Mouse (Mus musculus) kidney, postnatal 36 days (tissue): ENCODE data around the gene Dspp.
A peak's percentile ranks its signal among the peaks of the same experiment; 100 is the strongest.

Source experiments
- DNase-seq, 2 experiments: peaks; one replicate each; pipeline ENCODE4 v3.0.0; 2021 to 2022; ENCODE audit warnings: mixed read lengths in 2 of 2

The Dspp gene

DNA sequence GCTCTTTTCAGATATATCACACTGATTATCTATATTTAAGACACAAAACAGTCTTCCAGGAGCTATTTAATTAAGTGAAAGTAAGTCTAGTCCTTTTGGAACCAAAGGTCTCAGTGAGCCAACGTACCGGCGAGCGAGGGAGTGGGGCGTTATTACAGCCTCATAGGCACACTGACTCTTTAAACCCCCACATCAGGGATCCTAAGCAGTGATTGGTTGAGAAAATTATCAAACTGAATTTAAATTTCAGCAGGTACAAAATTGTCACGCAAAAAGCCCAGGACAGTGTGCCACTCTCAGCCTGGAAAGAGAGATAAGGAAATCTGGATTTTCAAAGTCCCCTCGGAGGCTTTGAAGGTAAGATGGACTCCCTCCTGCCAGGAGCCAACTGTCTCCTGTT, at the start of gene Dspp:
Dspp (plus strand) TSS at position 301 of the 400 bp plus-strand sequence.
- DNase-seq, result no peak

DNA sequence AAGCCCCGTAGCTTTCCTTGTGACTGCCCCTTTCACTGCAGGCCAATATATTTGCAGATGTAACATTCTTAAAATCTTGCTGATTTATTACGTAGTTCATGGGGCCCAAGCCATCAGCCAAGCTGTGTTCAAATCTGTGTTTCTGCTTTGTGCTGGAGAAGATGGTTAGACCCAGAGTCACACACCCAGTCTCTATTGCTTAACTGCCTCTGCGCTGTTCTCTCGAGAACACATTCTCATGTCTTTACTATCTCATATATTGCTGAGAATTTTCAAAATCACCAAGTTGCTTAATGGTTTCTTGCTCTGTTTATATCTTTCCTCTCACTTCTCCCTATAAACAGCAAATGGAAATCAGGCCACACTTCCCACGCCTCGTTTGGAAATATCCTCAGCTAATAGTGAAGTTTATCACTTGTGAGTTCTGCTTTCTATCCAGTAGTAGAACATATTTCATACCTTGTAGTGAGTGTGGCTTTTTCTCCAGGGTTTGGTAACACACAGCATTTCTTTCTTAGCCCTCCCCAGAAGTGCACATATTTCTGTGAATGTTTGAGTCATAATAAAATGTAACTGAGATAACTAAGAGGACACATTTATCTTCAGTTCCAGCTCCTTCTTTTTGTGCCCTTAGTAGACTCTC, 46.4 kb upstream of the Dspp start:
- DNase-seq, result no peak

DNA sequence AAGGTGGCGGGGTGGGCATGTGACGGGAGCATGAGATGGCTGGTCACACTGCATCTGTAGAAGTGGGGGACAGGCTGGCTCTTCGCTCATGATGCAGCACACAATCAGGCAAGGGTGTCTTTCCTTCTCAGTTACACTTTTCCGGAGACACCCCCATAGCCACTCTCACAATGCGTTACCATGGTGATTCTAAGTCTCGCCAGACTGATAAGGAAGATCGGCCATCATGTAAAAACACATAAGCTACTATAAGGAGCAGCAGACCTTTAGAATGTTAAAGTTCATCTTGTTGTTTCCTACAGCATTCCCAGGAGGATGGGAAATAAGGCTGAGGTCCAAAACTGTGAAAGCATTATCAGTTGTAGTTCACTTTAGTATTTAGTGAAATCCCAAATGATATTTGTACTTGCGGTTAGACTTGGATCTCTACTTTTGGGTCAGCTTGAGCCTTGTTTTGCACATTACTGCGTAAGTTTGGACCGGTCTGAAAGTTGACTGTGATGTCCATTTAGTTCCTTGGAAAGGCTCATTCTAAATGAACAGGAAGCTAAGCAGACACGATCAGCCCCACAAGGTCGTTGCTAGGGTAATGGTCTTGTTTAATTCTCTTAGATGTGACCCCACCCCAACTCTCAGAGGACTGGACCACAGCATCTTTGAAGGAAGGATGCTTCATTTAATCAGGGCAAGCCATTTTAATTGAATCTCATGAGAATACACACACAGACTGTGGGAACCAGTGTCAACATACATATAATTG, 43.8 kb upstream of the Dspp start:
- DNase-seq, result no peak

DNA sequence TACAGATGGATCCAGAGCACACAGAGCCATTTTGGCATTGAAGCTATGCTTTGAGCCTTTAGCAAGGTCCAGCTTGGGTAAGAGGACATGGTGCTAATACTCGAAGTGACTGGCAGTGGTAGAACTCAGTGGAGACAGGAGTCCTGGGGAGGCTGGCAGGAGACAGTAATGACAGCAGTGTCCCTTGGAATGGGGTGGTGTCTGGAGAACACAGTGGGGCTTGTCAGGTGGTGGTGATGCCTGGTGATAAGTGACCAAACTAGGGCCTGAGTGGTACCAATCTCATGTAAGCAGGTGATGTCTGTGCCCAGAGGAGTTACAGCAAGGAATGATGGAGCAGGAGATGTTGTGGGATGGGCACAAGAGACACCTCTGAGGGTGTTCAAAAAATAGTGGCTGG, 43.2 kb upstream of the Dspp start:
- no peak for DNase-seq

DNA sequence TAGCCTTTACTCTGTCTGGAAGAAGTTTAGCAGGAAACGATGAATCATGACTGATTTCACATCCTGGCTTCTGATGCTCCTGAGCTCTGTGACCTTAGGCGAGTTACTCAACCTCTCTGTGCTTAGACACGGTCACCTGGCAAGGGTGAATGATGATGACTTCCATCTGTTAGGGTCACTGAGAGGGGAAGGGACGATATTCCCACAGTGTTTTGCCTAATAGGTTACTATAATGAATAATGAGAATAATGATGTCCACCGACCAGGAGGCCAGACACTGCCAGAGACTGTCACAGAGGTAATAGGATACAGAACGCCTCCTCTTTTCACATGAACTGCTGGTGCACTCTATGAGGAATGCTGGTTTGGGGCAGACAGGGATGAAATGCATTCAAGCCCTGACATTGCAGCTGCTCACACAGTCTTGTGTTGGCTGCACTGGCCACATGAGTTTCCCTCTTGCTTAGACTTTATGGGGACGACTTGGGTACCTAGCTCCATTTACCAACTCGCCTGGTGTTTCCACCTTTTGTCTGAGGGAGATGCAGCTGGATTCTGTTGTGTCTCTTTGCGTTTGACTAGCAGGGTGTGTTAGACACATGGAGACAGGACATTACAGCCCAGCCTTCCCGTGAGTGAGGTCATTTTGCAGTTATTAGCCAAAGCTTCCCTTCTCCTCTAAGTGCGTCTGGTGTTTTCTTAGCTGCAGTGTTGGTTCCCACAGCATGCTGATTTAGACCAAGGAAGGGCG, 42.1 kb upstream of the Dspp start:
- no peak for DNase-seq

DNA sequence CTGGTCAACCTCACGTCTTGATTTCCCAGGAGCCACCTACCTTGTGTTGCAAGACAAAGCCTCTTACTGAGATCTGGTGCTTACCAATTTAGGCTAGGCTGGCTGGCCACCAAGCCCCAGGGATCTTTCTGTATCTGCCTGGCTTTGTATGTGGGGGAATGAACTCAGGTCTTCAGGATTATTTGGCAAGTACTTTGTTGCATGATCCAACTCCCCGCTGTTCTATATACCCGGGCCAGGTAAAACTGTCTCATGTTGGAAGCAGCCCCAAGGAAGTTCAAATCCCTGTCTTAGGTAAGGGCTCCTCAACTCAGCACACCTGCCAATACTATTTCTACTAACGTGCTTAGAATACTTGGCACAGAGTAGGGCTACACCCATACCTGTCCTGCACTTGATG, 39.6 kb upstream of the Dspp start:
- DNase-seq, result no peak

DNA sequence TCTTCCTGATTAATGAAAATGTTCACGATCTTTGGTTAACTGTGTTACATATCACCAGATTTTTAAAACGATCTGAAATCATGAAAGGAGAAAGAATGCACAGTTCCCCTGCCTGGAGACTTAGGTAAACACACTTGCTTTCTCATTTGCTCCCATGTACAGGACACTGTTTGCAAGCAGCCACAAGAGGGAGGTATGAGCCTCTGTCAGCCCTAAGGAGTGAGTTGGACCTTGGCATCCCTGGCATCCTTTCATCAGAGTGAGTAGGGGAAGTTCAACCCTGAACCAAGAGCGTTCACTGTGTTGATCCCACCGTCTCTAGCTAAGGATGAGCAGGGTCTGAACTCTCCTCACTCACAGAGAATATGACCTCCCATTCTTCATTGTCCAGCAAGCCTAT, 39.0 kb upstream of the Dspp start:
- DNase-seq, result peak; percentile 64 to 73

DNA sequence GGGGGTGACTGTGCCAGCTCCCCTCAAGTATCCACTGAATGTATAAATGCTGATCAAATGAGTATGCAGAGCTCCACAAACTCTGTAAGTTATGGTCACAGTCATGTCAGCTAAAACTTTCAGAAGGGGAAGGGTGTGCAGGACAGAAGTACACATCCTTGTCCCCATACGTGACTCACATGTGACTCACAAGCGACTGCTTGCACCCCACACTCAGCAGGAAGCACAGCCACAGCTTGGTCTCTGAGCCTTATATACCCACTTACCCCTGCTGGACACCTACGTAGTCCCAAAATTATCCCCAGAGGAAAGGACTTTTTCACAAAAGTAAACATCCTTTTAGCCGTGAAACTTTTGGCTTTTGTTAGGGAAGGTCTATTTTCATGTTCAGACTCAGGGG, 36.8 kb upstream of the Dspp start:
- DNase-seq, result no peak

DNA sequence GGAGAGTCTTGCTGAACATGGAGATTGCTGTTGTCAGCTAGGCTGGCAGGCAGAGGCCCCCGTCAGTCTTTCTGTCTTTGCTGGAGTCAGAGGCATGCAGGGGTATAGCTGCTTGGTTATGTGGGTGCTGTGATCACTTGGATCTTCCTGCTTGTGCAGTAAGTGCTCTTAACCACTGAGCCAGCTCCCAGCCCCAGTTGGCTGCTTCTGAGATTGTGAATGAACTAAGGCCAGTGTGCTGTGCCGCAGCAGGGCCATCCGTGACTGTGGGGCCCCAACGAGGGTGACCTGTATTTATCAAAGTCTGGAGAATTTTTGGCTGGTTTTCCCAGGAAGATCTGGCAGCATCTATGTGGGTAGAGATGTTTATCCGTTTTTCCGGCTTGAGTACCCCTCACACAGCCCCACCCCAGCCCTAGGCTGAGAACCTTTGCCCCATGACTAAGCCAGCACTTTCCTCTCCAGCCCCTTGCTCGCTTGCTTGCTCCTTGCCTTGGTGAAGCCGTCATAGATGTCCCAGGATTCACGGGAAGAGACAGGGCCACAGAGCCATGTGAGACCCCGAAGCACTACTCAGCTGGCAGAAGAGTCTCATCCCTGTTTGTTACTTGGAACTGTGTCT, 32.5 kb upstream of the Dspp start:
- no peak for DNase-seq

DNA sequence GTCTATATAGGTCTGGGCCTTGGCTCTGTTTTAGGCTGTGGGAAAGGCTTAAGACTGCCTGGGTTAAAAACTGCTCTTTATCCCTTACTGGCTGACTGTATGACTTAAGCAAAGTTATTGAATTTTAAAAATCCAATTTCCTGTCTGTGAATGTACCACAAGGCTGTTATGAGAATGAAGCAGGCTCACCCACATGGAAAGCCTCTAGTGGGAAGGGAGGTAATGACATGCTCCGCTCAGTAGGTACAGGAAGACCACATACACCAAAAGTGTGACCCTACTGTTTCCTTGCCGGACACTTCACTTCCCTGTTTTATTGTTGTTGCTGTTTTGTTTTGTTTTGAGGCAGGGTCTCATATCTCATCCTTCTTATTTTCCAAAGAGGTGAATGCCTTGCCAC, 29.4 kb upstream of the Dspp start:
- no peak for DNase-seq

DNA sequence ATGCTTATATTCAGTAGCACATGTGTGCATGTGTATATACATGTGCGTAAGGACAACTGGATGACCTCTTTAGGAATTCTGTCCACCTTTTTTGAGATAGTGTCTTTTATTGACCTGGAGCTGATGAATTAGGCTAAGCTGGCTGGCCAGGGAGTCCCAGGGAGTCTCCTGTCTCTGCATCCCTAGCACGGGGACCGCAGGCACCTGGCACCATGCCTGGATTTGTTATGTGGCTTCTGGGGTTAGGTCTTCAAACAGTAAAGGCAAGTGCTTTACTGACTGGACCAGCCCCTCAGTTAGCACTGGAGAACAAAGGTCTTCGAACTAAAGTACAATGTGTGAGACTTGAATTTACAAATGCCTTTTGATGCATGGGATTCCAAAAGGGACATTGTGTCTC, 26.5 kb upstream of the Dspp start:
- no peak for DNase-seq

DNA sequence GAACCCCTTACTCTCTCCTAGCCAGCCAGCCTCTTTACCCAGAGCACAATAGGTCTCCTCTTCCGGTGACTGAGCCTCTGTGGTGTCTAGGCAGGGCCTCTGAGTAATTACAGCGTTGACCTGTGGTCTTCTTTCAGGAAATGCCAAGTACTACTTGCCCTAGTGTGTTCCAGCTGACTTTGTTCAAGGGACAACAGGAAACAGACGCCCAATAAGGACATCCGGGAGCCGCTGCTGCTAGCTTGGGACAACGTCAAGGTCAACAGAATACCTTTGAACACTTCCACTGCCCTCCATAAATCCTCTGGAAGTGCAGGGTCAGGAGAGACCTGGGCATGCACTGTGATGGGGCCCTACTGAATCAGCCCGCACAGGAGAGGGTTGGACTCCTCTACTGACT, 21.2 kb upstream of the Dspp start:
- peak; percentile 66 to 77 for DNase-seq

DNA sequence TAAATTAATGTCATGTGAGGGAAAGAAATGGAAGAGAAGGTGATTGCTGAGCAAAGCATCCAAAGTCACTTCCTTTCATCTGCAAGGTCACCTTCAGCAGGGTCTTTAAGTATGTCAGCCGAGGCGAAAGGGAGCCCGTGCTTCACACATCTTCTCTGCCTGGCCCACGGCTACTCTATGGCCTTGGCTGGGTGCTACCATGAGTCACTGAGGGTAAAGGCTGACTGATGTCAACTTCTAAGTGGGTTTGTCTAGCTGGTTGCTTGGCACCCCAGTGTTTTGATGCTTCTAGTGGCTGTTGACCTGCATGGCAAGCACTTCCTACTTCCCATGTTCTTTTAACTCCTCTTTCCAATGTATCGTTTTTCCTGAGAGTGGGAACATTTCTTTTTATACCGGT, 20.3 kb upstream of the Dspp start:
- DNase-seq, result no peak

DNA sequence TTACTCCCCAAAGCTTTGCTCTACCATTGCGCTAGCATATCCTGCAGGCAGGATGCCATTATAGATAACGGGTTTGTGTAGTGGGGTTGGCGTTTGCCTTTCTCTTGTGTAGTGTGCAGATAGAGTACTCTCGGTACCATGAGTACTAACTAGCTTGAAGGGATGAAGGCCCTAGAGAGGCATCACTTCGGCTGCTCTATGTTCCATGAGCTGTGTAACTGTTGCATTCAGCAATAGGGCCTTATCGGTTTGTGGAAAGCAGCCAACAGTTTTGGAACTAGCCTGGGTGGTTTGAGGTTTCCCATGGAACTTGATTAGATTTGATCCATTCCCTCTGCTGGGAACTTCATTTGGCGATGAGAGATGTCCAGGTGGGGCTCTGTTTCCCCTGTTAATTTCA, 12.8 kb upstream of the Dspp start:
- DNase-seq, result no peak

DNA sequence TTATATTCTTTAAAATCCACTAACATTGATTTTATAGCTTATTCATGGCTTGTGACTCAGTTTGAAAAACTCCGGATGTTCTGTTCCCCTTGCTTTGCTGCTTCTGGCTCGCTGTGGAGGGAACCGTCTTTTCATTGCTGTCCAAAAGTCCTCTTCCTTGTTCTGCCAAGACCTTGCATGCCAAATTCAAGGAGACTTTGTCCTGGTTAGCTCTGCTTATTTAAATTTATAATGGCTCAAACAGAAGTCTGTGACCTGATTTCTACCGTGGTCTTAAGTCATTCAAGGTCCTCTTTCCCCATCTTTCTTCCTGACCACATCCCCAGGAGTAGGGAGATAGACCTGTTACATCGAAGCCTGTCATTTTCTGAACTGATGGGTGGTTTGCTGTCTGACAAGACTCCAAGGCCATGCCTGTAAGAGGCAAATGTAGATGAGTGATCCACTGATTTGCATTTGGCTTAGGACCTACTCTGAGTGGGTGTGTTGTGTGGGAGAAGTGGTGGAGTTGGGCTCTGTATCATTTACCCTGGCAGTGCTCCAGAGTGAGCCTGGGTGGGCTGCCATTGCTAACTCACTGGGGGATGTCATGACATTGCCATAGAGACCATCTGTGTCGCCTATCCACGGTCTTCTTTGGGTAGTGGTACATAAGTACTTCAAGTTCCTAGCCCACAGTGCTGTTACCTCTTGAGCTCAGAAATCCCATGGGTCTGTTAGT, 12.0 kb upstream of the Dspp start:
- peak; percentile 25 to 46 for DNase-seq

DNA sequence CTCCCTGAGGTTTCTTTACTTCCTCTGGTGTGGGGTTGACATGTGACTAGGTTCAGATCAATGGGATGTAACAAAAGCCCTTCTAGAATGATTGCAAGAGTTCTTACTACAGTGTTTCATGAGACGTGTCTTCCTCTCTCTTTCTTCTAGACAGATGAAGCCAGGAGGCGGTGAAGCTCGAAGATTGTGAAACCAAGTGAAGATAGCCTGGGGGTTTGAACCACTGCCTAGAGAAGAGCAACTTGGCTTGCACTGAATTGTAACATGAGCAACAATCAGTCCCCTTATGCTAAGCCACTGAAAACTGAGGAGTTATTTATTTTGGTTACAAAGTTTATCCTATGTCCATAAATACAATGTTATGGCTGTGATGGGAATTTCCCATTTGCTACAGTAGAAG, 9.9 kb upstream of the Dspp start:
- DNase-seq, result no peak

DNA sequence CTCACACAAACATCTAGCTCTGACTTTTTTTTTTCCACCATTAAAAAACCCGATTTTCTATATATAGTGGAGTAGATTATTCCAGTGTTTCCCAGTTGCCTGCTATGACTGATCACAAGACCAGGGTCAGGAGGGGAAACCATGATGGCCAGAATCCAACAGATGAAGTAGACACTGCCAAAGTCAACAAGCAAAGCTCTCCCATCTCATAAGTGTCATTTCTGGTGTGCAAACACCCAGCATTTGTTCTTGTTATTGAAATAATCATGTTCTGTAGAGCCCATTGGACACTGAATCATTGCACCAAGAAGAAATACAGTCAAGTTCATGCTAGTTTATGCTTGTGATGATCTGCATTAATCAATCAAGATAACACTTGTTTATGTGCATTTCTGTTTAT, 9.1 kb upstream of the Dspp start:
- peak; percentile 61 to 68 for DNase-seq

DNA sequence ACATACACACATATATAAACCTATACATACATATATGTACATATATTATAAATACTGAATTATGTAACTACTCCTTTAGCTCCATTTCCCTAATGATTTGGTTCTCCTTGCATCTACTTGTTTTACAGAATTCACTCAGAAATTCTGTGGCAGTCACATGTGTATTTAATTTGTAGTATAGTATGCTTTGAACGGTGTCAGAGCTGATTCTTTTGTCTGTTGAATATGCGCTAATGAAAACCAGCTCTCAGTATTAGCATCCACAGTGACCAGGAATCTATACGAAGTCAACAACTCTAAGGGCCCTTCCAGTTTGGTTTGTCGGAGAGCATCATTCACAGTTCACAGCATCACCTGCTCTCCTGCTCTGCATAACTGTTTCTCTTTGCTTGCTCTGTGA, 7.0 kb upstream of the Dspp start:
- DNase-seq, result no peak

DNA sequence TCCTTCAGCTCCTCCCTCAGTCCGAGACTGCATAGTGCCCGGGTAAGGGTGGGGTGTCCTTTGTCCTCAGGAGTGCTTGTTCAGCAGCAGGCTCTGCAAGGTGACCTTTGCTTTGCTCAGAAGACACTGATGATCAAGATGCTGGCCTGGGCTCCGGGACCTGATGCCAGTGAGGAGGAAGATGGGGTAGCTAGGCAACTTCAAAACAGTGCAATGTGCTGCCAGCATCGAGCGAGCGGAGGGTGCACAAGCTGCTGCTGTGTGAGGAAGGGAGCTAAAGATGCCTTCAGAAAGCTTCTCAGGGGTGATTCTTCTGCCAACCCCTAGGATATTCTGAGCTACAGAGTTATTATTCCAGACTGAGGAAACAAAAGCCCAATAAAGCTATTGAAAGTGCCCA, 2.6 kb downstream of the Dspp start:
- peak in 1 of 2 experiments; percentile 7 for DNase-seq

DNA sequence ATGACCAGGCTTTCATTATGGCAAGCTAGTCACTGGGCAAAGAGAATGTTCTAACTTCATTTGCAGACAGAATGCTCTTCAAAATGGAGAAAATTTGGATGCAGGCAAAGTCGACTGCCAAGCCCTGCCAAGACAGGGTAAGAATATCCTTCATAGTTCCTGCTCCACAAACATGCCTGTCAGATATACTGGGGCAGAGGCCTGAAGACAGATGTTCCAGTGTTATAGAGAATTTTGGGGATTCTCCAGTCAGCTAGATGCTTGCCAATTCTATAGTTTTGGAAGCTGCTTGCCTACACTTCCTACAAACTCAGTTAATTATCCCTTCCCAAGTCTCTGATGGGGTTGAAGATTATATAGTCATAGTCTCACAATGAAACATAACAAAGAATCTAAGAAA, 13.2 kb downstream of the Dspp start:
- DNase-seq, result no peak

DNA sequence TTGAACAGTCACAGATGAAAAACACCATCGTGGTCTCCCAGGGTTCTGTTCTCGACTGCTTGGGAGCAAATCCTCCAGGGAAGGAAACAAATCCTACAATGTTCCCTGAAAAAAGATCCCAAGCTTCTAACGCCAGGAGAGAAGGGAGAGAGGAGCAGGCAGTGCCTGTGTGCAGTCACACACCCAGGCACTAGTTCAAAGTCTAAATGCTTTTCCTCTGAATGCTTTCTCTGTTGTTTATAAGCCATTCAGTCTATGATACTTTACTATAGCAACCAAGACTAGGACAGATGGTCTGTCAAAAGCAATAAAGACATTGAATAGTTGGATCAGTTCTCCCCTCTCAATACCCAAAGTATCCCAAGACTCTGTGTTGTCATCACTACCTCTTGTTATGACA, 16.8 kb downstream of the Dspp start:
- peak in 1 of 2 experiments; percentile 7 for DNase-seq

DNA sequence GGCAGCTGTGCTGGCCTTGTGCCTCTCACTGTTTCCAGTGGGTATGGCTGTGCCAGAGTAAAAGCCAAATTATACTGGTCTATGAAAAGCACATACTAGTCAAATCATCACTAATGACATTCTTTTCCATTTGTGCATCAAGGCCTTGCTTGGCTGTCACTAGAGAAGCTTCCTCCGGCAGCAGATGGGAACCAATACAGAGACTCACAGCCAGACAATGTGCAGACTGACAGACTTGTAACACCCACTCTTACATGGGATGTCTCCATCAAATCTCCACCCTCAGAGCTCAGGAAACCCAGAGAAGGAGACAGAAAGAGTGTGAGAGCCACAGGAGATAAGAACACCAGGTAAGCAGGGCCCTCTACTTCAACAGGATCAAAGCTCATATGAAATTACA, 24.6 kb downstream of the Dspp start:
- DNase-seq, result no peak
